Mouse (Mus musculus): ENCODE results near the gene Minpp1.

GRCm38 (mm10) chr19:32487595-32488255 lies 2.2 kb downstream of the Minpp1 start:
- no peak for TF ChIP-seq CTCF (IDR thresholded peaks at IDR 0.05; ENCODE audit: low read depth, low read length)
- TF ChIP-seq TAL1 (conservative IDR thresholded peaks at IDR 0.05; ENCODE audit: low read depth, low read length), result no peak
- no peak for TF ChIP-seq GATA1 (IDR thresholded peaks at IDR 0.05; ENCODE audit: borderline replicate concordance, low read length)

Data from G1E (cell line).